Mouse (Mus musculus) C2C12 (cell line): ENCODE data around the gene Actr10.

ENCODE experiments used
- CTCF ChIP-seq: IDR thresholded peaks from one replicate; pipeline ENCODE4 v1.5.1; 2011; ENCODE audit not compliant: control insufficient read depth, insufficient read depth, insufficient read length
- FOSL1 ChIP-seq: IDR thresholded peaks from one replicate; pipeline ENCODE4 v1.8.0; 2011; ENCODE audit warnings: mild to moderate bottlenecking, low read length; ENCODE audit not compliant: poor library complexity, insufficient read depth, severe bottlenecking

DNA sequence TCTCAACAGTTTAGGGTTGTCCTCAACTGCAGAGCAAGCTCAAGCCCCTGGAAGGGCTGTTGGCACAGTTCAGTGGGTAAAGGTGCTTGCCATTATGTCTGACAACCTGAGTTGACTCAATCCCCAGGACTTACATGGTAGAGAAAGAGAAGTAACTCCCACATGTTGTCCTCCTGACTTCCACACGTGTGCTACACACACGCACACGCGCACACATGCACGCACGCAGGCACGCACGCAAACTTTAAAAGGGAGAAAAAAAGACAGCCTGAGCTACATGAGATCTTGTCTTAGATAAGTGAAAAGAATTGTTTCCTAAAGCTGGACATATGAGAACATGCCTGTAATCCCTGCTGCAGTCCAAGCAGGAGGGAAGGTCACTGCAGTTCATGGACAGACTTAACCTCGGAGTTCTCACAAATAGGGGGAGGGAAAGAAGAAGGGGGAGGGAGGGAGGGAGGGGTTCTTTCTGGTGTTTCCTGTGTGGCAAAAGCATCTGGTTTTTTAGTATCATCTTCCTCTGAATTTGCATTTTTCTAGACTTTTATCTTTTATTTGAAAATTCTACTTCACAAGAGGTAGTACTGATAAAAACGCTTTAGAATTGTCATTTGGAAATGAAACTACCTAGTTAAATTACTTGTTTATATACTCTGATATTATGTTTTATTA lies 9.1 kb downstream of the Actr10 start:
- TF ChIP-seq CTCF = no peak
- TF ChIP-seq FOSL1 = no peak
